Mouse (Mus musculus) spleen, adult 2 months (tissue): Measurements from ENCODE around the gene Clrn1. TPM values are rescaled to one million over a fixed set of nuclear protein-coding genes. Genes with fewer than 3 reads are reported as not detected.

Experiments
- DNase-seq, 2 experiments: peaks; one replicate each; pipeline versions ENCODE4 v3.0.0 to v3.0.0-alpha.2; 2012 to 2021; ENCODE audit warnings: low spot score in 2 of 2, low read depth in 1 of 2
- H3K27ac ChIP-seq: fragments of 200-500 bp; 2 replicates; pipeline ENCODE4 v1.5.1; 2012; ENCODE audit warnings: low read length, inconsistent platforms; ENCODE audit not compliant: insufficient read depth
- H3K27me3 ChIP-seq: fragments of 200-500 bp; 2 replicates; pipeline ENCODE4 v1.6.1; 2012; ENCODE audit warnings: mild to moderate bottlenecking, moderate library complexity, low read length, inconsistent platforms; ENCODE audit not compliant: control insufficient read depth, insufficient read depth
- H3K36me3 ChIP-seq: fragments of 200-500 bp; 2 replicates; pipeline ENCODE4 v1.6.1; 2012; ENCODE audit warnings: mild to moderate bottlenecking, low read length, inconsistent platforms; ENCODE audit not compliant: control insufficient read depth, insufficient read depth
- H3K4me1 ChIP-seq: fragments of 200-500 bp; 2 replicates; pipeline ENCODE4 v1.6.1; 2011; ENCODE audit warnings: inconsistent platforms; ENCODE audit not compliant: control insufficient read depth, insufficient read depth, insufficient read length
- H3K4me3 ChIP-seq: fragments of 200-500 bp; 2 replicates; pipeline ENCODE4 v1.5.1; 2011; ENCODE audit warnings: mild to moderate bottlenecking, inconsistent platforms; ENCODE audit not compliant: insufficient read depth, insufficient read length; ENCODE audit errors: extremely low read depth
- CTCF ChIP-seq: fragments of 200-500 bp; IDR thresholded peaks from 2 replicates; pipeline ENCODE4 v1.5.1; 2011; ENCODE audit warnings: mild to moderate bottlenecking, inconsistent platforms; ENCODE audit not compliant: insufficient read depth, insufficient read length, insufficient replicate concordance; ENCODE audit errors: extremely low read depth
- POLR2A ChIP-seq: fragments of 200-500 bp; IDR thresholded peaks from 2 replicates; pipeline ENCODE4 v1.6.1; 2011; ENCODE audit warnings: low read depth, low read length, inconsistent platforms
- WGBS: fragments of 180-500 bp; shearing (Covaris S2); methylation state at CpG from one replicate; pipeline ENCODE4 v1.1.7; 2018; 5-methylcytosine and 5-hydroxymethylcytosine counted together
- polyA plus RNA-seq: library from polyadenylated mRNA; depleted of rRNA; stranded (reverse); fragments of >200 nt; gene quantifications from 2 replicates; pipeline ENCODE4 v1.2.3, GENCODE M21; 2012

The Clrn1 gene
- polyA plus RNA-seq, 1 experiment = not detected

- no peak for DNase-seq
- Histone ChIP-seq H3K36me3 (no peaks in the 10 kb centered on the region), H3K4me1 (no peaks in the 10 kb centered on the region), H3K27ac (no peak overlapping the region), H3K27me3 (no peaks in the 10 kb centered on the region), H3K4me3 (no peak overlapping the region)
- WGBS = 84% methylated on average over 2 of the region's 2 CpGs
- TF ChIP-seq POLR2A = no peak
- no peak for TF ChIP-seq CTCF
Measured at GRCm38 (mm10) chr3:58832888-58833287, 52.3 kb downstream of the Clrn1 start.

- no peaks in the 10 kb centered on the region for H3K4me1 ChIP-seq
Measured at GRCm38 (mm10) chr3:58831586-58831985, 53.6 kb downstream of the Clrn1 start.

GRCm38 (mm10) chr3:58829926-58830325 lies 55.2 kb downstream of the Clrn1 start:
- no peaks in the 10 kb centered on the region for H3K4me1 ChIP-seq
- H3K27me3 ChIP-seq = no peaks in the 10 kb centered on the region
- no peaks in the 10 kb centered on the region for H3K36me3 ChIP-seq
- H3K4me3 ChIP-seq = no peak overlapping the region
- TF ChIP-seq CTCF (no peak), POLR2A (no peak)
- DNase-seq = no peak
- 87% methylated on average over 1 of the region's 1 CpGs for WGBS
- H3K27ac ChIP-seq = no peak overlapping the region

More at GRCm38 (mm10) chr3:58831586-58831985, 53.6 kb downstream of the Clrn1 start:
- no peak for TF ChIP-seq POLR2A
- no peak for TF ChIP-seq CTCF
- H3K4me3 ChIP-seq = no peak overlapping the region
- DNase-seq = no peak
- H3K27me3 ChIP-seq = no peaks in the 10 kb centered on the region
- no peak overlapping the region for H3K27ac ChIP-seq
- no peaks in the 10 kb centered on the region for H3K36me3 ChIP-seq
- WGBS = 79% methylated on average over 5 of the region's 5 CpGs

- Histone ChIP-seq H3K27ac (no peak overlapping the region), H3K36me3 (no peaks in the 10 kb centered on the region), H3K27me3 (no peaks in the 10 kb centered on the region), H3K4me1 (no peaks in the 10 kb centered on the region), H3K4me3 (no peak overlapping the region)
- TF ChIP-seq POLR2A (no peak), CTCF (no peak)
- WGBS = 87% methylated on average over 14 of the region's 14 CpGs
- no peak for DNase-seq
Measured at GRCm38 (mm10) chr3:58828366-58829153, 56.6 kb downstream of the Clrn1 start.

GRCm38 (mm10) chr3:58826266-58826665 lies 58.9 kb downstream of the Clrn1 start:
- no peak for TF ChIP-seq CTCF
- no peak for TF ChIP-seq POLR2A
- Histone ChIP-seq H3K4me1 (no peaks in the 10 kb centered on the region), H3K27me3 (no peaks in the 10 kb centered on the region), H3K36me3 (no peaks in the 10 kb centered on the region), H3K4me3 (no peak overlapping the region), H3K27ac (no peak overlapping the region)
- DNase-seq = no peak
- 78% methylated on average over 4 of the region's 4 CpGs for WGBS

- H3K27ac ChIP-seq = no peak within 1 kb of the TSS
Measured at GRCm38 (mm10) chr3:58822211-58822610, 62.9 kb downstream of the Clrn1 start, which contains the start of gene Mindy4b-ps. Gene Mindy4b-ps (minus strand): TSS chr3:58822311.

GRCm38 (mm10) chr3:58817337-58817736 lies 67.8 kb downstream of the Clrn1 start:
- Histone ChIP-seq H3K36me3 (no peaks in the 10 kb centered on the region), H3K4me1 (no peaks in the 10 kb centered on the region), H3K27ac (no peak overlapping the region), H3K27me3 (no peaks in the 10 kb centered on the region), H3K4me3 (no peak overlapping the region)
- TF ChIP-seq CTCF (no peak), POLR2A (no peak)
- DNase-seq = no peak
- 79% methylated on average over 6 of the region's 6 CpGs for WGBS

More at GRCm38 (mm10) chr3:58822211-58822610, 62.9 kb downstream of the Clrn1 start, which contains the start of gene Mindy4b-ps:
- H3K4me1 ChIP-seq = no peaks in the 10 kb centered on the region
- WGBS = 76% methylated on average over 4 of the region's 4 CpGs
- DNase-seq = no peak
- H3K4me3 ChIP-seq = no peak within 1 kb of the TSS
- no peak for TF ChIP-seq POLR2A
- no peak for TF ChIP-seq CTCF
- H3K36me3 ChIP-seq = no peaks in the 10 kb centered on the region
- no peaks in the 10 kb centered on the region for H3K27me3 ChIP-seq
